Mouse (Mus musculus): ENCODE data around the gene Rps27l. TPM values are rescaled to one million over a fixed set of nuclear protein-coding genes. Genes with fewer than 3 reads are reported as not detected.
A peak's percentile ranks its signal among the peaks of the same experiment; 100 is the strongest.

Gene Rps27l
- polyA plus RNA-seq, 1 experiment from 2014 or later = 676 TPM

DNA sequence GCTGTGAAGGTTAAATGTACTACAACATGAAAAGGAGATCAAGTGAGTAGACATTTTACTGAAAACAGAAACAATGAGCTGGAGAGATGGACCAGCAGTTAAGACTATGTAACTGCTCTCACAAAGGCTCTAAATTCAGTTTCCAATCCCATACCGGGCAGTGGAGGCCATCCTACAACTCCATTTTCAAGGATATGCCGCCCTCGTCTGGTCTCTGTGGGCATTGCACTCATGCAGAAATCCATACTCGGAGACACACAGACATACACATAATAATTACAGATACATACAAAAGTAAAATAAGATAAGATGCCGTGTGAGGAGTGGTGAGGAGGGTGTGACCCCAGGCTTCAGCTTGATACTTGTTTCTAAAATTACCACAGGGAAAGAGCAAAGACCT is 34.6 kb downstream of the Rps27l start:
- no peak overlapping the region for H3K9ac ChIP-seq (ENCODE audit: low read length)
- no peaks in the 10 kb centered on the region for H3K9me3 ChIP-seq (ENCODE audit: control insufficient read depth, low read length)
- 0 out of 2 replicates have a peak, but pooled peaks have one; percentile 21 for ATAC-seq (replicated peaks; ENCODE audit: low FRiP score)
- 10% methylated on average over 5 of the region's 5 CpGs for WGBS
- H3K27me3 ChIP-seq (ENCODE audit: control insufficient read depth, insufficient read depth, low read length) = no peaks in the 10 kb centered on the region
- no peak overlapping the region for H3K4me3 ChIP-seq (ENCODE audit: low read depth, low read length)
- H3K4me1 ChIP-seq (replicated peaks; ENCODE audit: control insufficient read depth, insufficient read depth, low read length) = no peaks in the 10 kb centered on the region
- H3K36me3 ChIP-seq (ENCODE audit: control insufficient read depth, insufficient read depth, low read length) = no peaks in the 10 kb centered on the region
- H3K4me2 ChIP-seq (ENCODE audit: low read depth, low read length, severe bottlenecking) = no peak overlapping the region
- DNase-seq (ENCODE audit: low spot score) = peak; percentile 86
- no peak overlapping the region for H3K27ac ChIP-seq (ENCODE audit: low read depth, low read length)

DNA sequence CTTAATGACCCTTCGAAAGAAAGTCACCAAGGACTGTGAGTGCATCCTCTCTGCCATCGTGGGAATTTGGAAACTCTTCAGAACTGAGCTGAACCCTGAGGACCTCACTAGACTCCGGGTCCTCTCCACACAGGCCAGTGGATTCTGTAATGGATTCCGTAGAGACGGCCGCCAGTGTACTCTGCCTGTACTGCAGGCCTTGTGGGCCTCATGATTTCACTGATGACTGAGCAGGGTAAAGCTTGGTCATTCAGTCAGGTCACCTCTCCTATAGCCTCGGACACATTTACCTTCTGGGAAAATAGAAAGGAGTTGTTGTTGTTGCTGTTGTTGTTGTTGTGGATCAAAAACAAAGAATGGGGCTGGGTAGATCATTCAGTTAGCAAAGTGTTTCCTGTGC is 36.2 kb downstream of the Rps27l start:
- no peak for ATAC-seq (replicated peaks; ENCODE audit: low FRiP score)
- Histone ChIP-seq H3K4me3 (ENCODE audit: low read depth, low read length) (no peak overlapping the region), H3K4me1 (replicated peaks; ENCODE audit: control insufficient read depth, insufficient read depth, low read length) (no peaks in the 10 kb centered on the region), H3K4me2 (ENCODE audit: low read depth, low read length, severe bottlenecking) (no peak overlapping the region), H3K27me3 (ENCODE audit: control insufficient read depth, insufficient read depth, low read length) (no peaks in the 10 kb centered on the region), H3K9me3 (ENCODE audit: control insufficient read depth, low read length) (no peaks in the 10 kb centered on the region), H3K9ac (ENCODE audit: low read length) (no peak overlapping the region), H3K27ac (ENCODE audit: low read depth, low read length) (no peak overlapping the region), H3K36me3 (ENCODE audit: control insufficient read depth, insufficient read depth, low read length) (no peaks in the 10 kb centered on the region)
- no peak for DNase-seq (ENCODE audit: low spot score)
- WGBS = 79% methylated on average over 7 of the region's 7 CpGs

- 78% methylated on average over 7 of the region's 7 CpGs for WGBS
Measured at GRCm38 (mm10) chr9:66985377-66985776, 39.5 kb downstream of the Rps27l start.

GRCm38 (mm10) chr9:66988198-66988887 is 42.5 kb downstream of the Rps27l start:
- H3K4me2 ChIP-seq (ENCODE audit: low read depth, low read length, severe bottlenecking) = no peak overlapping the region
- 62% methylated on average over 11 of the region's 11 CpGs for WGBS

More at GRCm38 (mm10) chr9:66985377-66985776, 39.5 kb downstream of the Rps27l start:
- Histone ChIP-seq H3K27me3 (ENCODE audit: control insufficient read depth, insufficient read depth, low read length) (no peaks in the 10 kb centered on the region), H3K36me3 (ENCODE audit: control insufficient read depth, insufficient read depth, low read length) (no peaks in the 10 kb centered on the region), H3K9ac (ENCODE audit: low read length) (no peak overlapping the region), H3K4me2 (ENCODE audit: low read depth, low read length, severe bottlenecking) (no peak overlapping the region), H3K4me1 (replicated peaks; ENCODE audit: control insufficient read depth, insufficient read depth, low read length) (no peaks in the 10 kb centered on the region), H3K9me3 (ENCODE audit: control insufficient read depth, low read length) (no peaks in the 10 kb centered on the region), H3K27ac (ENCODE audit: low read depth, low read length) (no peak overlapping the region), H3K4me3 (ENCODE audit: low read depth, low read length) (no peak overlapping the region)
- ATAC-seq (replicated peaks; ENCODE audit: low FRiP score) (no peak), DNase-seq (ENCODE audit: low spot score) (no peak)

GRCm38 (mm10) chr9:66988888-66989414 is 43.1 kb downstream of the Rps27l start:
- Histone ChIP-seq H3K36me3 (ENCODE audit: control insufficient read depth, insufficient read depth, low read length) (no peaks in the 10 kb centered on the region), H3K27me3 (ENCODE audit: control insufficient read depth, insufficient read depth, low read length) (no peaks in the 10 kb centered on the region), H3K9ac (ENCODE audit: low read length) (no peak overlapping the region), H3K4me1 (replicated peaks; ENCODE audit: control insufficient read depth, insufficient read depth, low read length) (no peaks in the 10 kb centered on the region), H3K4me3 (ENCODE audit: low read depth, low read length) (no peak overlapping the region), H3K27ac (ENCODE audit: low read depth, low read length) (no peak overlapping the region), H3K4me2 (ENCODE audit: low read depth, low read length, severe bottlenecking) (no peak overlapping the region), H3K9me3 (ENCODE audit: control insufficient read depth, low read length) (no peaks in the 10 kb centered on the region)
- ATAC-seq (replicated peaks; ENCODE audit: low FRiP score) (no peak), DNase-seq (ENCODE audit: low spot score) (no peak)
- WGBS = 66% methylated on average over 6 of the region's 6 CpGs

More at GRCm38 (mm10) chr9:66988198-66988887, 42.5 kb downstream of the Rps27l start:
- Histone ChIP-seq H3K4me3 (ENCODE audit: low read depth, low read length) (no peak overlapping the region), H3K27ac (ENCODE audit: low read depth, low read length) (no peak overlapping the region), H3K9me3 (ENCODE audit: control insufficient read depth, low read length) (no peaks in the 10 kb centered on the region), H3K9ac (ENCODE audit: low read length) (no peak overlapping the region), H3K4me1 (replicated peaks; ENCODE audit: control insufficient read depth, insufficient read depth, low read length) (no peaks in the 10 kb centered on the region), H3K27me3 (ENCODE audit: control insufficient read depth, insufficient read depth, low read length) (no peaks in the 10 kb centered on the region), H3K36me3 (ENCODE audit: control insufficient read depth, insufficient read depth, low read length) (no peaks in the 10 kb centered on the region)
- ATAC-seq (replicated peaks; ENCODE audit: low FRiP score) = no peak
- DNase-seq (ENCODE audit: low spot score) = no peak

- H3K27me3 ChIP-seq (ENCODE audit: control insufficient read depth, insufficient read depth, low read length) = no peaks in the 10 kb centered on the region
- DNase-seq (ENCODE audit: low spot score) (peak; percentile 26), ATAC-seq (replicated peaks; ENCODE audit: low FRiP score) (no peak)
- H3K4me3 ChIP-seq (ENCODE audit: low read depth, low read length) = no peak overlapping the region
- 89% methylated on average over 6 of the region's 6 CpGs for WGBS
- H3K4me2 ChIP-seq (ENCODE audit: low read depth, low read length, severe bottlenecking) = no peak overlapping the region
- no peak overlapping the region for H3K9ac ChIP-seq (ENCODE audit: low read length)
- H3K36me3 ChIP-seq (ENCODE audit: control insufficient read depth, insufficient read depth, low read length) = no peaks in the 10 kb centered on the region
- no peaks in the 10 kb centered on the region for H3K9me3 ChIP-seq (ENCODE audit: control insufficient read depth, low read length)
- H3K27ac ChIP-seq (ENCODE audit: low read depth, low read length) = no peak overlapping the region
- H3K4me1 ChIP-seq (replicated peaks; ENCODE audit: control insufficient read depth, insufficient read depth, low read length) = no peaks in the 10 kb centered on the region
Measured at GRCm38 (mm10) chr9:66989581-66989980, 43.7 kb downstream of the Rps27l start.

GRCm38 (mm10) chr9:66990046-66990445 is 44.2 kb downstream of the Rps27l start:
- Histone ChIP-seq H3K27ac (ENCODE audit: low read depth, low read length) (no peak overlapping the region), H3K27me3 (ENCODE audit: control insufficient read depth, insufficient read depth, low read length) (no peaks in the 10 kb centered on the region), H3K36me3 (ENCODE audit: control insufficient read depth, insufficient read depth, low read length) (no peaks in the 10 kb centered on the region), H3K9ac (ENCODE audit: low read length) (no peak overlapping the region), H3K9me3 (ENCODE audit: control insufficient read depth, low read length) (no peaks in the 10 kb centered on the region), H3K4me1 (replicated peaks; ENCODE audit: control insufficient read depth, insufficient read depth, low read length) (no peaks in the 10 kb centered on the region), H3K4me3 (ENCODE audit: low read depth, low read length) (no peak overlapping the region), H3K4me2 (ENCODE audit: low read depth, low read length, severe bottlenecking) (no peak overlapping the region)
- ATAC-seq (replicated peaks; ENCODE audit: low FRiP score) (no peak), DNase-seq (ENCODE audit: low spot score) (peak; percentile 41)
- WGBS = 94% methylated on average over 5 of the region's 5 CpGs

GRCm38 (mm10) chr9:66991021-66991749 is 45.3 kb downstream of the Rps27l start:
- Histone ChIP-seq H3K9ac (ENCODE audit: low read length) (no peak overlapping the region), H3K4me1 (replicated peaks; ENCODE audit: control insufficient read depth, insufficient read depth, low read length) (no peaks in the 10 kb centered on the region), H3K4me2 (ENCODE audit: low read depth, low read length, severe bottlenecking) (no peak overlapping the region), H3K27me3 (ENCODE audit: control insufficient read depth, insufficient read depth, low read length) (no peaks in the 10 kb centered on the region), H3K27ac (ENCODE audit: low read depth, low read length) (no peak overlapping the region), H3K36me3 (ENCODE audit: control insufficient read depth, insufficient read depth, low read length) (no peaks in the 10 kb centered on the region), H3K4me3 (ENCODE audit: low read depth, low read length) (no peak overlapping the region), H3K9me3 (ENCODE audit: control insufficient read depth, low read length) (no peaks in the 10 kb centered on the region)
- DNase-seq (ENCODE audit: low spot score) = no peak
- no peak for ATAC-seq (replicated peaks; ENCODE audit: low FRiP score)
- 70% methylated on average over 9 of the region's 9 CpGs for WGBS
